Mouse (Mus musculus): ENCODE data around the gene Metrn. TPM values are rescaled to one million over a fixed set of nuclear protein-coding genes. Genes with fewer than 3 reads are reported as not detected.

Gene Metrn
- polyA plus RNA-seq, 1 experiment from 2014 or later = 28.0 TPM

DNA sequence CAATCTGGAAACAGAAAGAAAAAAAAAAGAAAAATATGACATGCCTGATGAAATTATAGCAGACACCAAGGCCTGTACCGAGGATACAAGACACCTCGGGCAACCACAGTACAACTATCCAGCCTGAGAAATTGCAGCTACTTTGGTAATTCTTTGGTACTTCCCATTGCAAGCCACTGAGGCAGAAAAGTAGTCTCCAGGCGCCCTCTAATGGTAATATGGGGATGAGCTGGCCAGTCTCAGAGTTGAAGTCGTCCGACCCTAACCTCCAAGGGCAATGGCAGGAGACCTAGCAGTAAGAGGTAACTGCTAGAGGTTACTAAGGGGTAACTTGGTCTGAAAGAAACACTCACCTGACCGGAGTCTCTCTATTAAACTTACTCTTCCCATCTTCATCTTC is 4.1 kb upstream of the Metrn start:
- no peak overlapping the region for H3K4me2 ChIP-seq (ENCODE audit: low read depth, low read length)
- no peak overlapping the region for H3K27ac ChIP-seq (ENCODE audit: low read length)
- H3K36me3 ChIP-seq (ENCODE audit: control insufficient read depth, insufficient read depth, low read length) = no peaks in the 10 kb centered on the region
- H3K4me3 ChIP-seq (replicated peaks; ENCODE audit: low read length) = no peak overlapping the region
- 9% methylated on average over 6 of the region's 6 CpGs for WGBS
- peaks cover 2% of the 10 kb centered on the region; the same call in 1 of the 2 replicates for H3K27me3 ChIP-seq (ENCODE audit: control insufficient read depth, insufficient read depth, low read length)
- H3K9ac ChIP-seq (ENCODE audit: low read length) = no peak overlapping the region
- 0 out of 2 replicates have a peak, but pooled peaks have one; percentile 48 for ATAC-seq (ENCODE audit: insufficient read depth, low FRiP score)
- H3K4me1 ChIP-seq (ENCODE audit: control insufficient read depth, insufficient read depth, low read length) = peaks cover 5% of the 10 kb centered on the region
- no peaks in the 10 kb centered on the region for H3K9me3 ChIP-seq (replicated peaks; ENCODE audit: control insufficient read depth, low read length)

DNA sequence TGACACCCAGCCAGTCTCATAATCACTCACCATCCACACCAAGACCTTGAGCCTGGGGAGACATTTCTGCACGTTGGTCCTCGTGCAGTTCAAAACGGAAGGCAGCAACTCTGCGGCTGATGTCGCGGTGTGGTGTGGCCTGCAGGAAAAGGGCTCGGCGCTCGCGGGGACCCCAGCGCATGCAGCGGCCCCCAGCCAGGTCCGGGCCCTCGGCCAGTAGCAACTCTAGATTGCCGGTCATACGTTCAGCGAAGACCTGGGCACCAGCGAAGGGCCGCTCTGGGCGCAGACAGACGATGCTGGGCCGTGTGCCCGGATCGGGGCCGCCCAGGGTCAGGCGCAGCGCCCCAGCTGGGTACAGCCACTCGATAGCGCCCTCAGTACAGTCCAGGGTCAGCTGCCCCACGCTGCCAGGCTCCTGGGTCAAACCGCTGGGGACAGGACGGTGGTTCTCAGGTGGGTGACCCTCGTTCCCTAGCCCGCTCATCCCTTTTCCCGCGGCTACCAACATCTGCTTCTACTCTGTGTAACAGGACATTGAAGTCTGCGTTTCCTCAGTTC is 645 bp downstream of the Metrn start:
- Histone ChIP-seq H3K27ac (ENCODE audit: low read length) (peak overlapping the region; percentile 27; the same call in 1 of the 2 replicates), H3K9ac (ENCODE audit: low read length) (peak overlapping the region; percentile 80), H3K4me1 (ENCODE audit: control insufficient read depth, insufficient read depth, low read length) (peaks cover 35% of the 10 kb centered on the region), H3K9me3 (replicated peaks; ENCODE audit: control insufficient read depth, low read length) (no peaks in the 10 kb centered on the region), H3K36me3 (ENCODE audit: control insufficient read depth, insufficient read depth, low read length) (no peaks in the 10 kb centered on the region), H3K4me3 (replicated peaks; ENCODE audit: low read length) (peak overlapping the region; percentile 87), H3K4me2 (ENCODE audit: low read depth, low read length) (peak overlapping the region; percentile 93), H3K27me3 (ENCODE audit: control insufficient read depth, insufficient read depth, low read length) (no peaks in the 10 kb centered on the region)
- 1% methylated on average over 37 of the region's 37 CpGs for WGBS
- no peak for ATAC-seq (ENCODE audit: insufficient read depth, low FRiP score)

DNA sequence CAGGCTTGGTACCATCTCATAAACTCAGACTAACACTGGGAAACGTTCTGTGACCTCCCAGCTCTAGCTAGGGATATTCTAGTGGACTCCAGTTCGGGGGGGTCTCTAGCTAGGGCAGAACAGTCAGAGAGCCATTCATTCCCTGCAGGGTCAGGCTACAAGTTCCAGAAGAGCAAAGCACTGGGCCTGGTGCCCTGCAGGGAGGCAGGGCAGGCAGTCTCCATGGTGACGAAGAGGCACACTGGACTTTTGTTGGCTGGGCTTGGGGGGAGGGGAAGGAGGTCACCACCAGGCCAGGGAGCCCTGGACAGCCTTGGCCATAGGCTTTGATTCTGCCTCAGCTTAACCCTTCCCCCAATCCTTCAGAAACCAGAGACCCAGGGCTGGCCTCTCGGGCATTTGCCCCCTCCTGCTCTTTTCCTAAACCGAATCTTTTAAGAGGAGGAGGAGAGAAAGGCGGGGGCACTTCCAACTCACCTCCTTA is 1.3 kb downstream of the Metrn start, which contains the start of gene AC134908.4:
Gene AC134908.4 (minus strand): TSS at position 51 of the 484 bp plus-strand sequence.
- 33% methylated on average over 6 of the region's 6 CpGs for WGBS
- no peaks in the 10 kb centered on the region for H3K27me3 ChIP-seq (ENCODE audit: control insufficient read depth, insufficient read depth, low read length)
- H3K27ac ChIP-seq (ENCODE audit: low read length) = peak within 1 kb of the TSS; percentile 27; the same call in 1 of the 2 replicates
- H3K4me2 ChIP-seq (ENCODE audit: low read depth, low read length) = peak within 1 kb of the TSS; percentile 93
- peak within 1 kb of the TSS; percentile 80 for H3K9ac ChIP-seq (ENCODE audit: low read length)
- H3K36me3 ChIP-seq (ENCODE audit: control insufficient read depth, insufficient read depth, low read length) = no peaks in the 10 kb centered on the region
- H3K9me3 ChIP-seq (replicated peaks; ENCODE audit: control insufficient read depth, low read length) = no peaks in the 10 kb centered on the region
- H3K4me3 ChIP-seq (replicated peaks; ENCODE audit: low read length) = peak within 1 kb of the TSS; percentile 87
- ATAC-seq (ENCODE audit: insufficient read depth, low FRiP score) = no peak
- H3K4me1 ChIP-seq (ENCODE audit: control insufficient read depth, insufficient read depth, low read length) = peaks cover 37% of the 10 kb centered on the region

DNA sequence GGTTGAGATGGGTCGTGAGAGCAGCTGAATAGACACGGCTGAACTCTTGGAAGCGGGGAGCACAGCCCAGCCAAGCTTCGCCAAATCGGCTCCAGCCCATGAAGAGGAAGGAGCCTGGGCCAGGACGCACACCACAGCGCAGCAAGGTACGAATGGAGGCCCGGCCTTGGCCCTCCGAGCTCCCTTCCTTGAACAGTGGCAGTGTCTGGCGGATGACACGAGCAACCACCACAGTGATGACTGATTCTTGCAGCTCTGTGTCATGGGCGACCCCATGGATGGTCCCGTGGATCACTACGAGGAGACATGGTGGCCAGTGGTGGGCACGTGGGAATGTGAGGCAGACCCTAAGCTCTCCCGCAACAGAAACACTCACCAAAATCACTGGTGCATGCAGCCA is 1.9 kb downstream of the Metrn start:
- H3K4me1 ChIP-seq (ENCODE audit: control insufficient read depth, insufficient read depth, low read length) = peaks cover 37% of the 10 kb centered on the region
- H3K4me3 ChIP-seq (replicated peaks; ENCODE audit: low read length) = 0 out of 2 replicates have a peak overlapping the region, but pooled peaks have one; percentile 3
- peak overlapping the region; percentile 80 for H3K9ac ChIP-seq (ENCODE audit: low read length)
- no peak for ATAC-seq (ENCODE audit: insufficient read depth, low FRiP score)
- no peak overlapping the region for H3K27ac ChIP-seq (ENCODE audit: low read length)
- H3K4me2 ChIP-seq (ENCODE audit: low read depth, low read length) = peak overlapping the region; percentile 93; the same call in 1 of the 2 replicates
- 88% methylated on average over 17 of the region's 17 CpGs for WGBS
- H3K9me3 ChIP-seq (replicated peaks; ENCODE audit: control insufficient read depth, low read length) = no peaks in the 10 kb centered on the region
- H3K36me3 ChIP-seq (ENCODE audit: control insufficient read depth, insufficient read depth, low read length) = no peaks in the 10 kb centered on the region
- H3K27me3 ChIP-seq (ENCODE audit: control insufficient read depth, insufficient read depth, low read length) = no peaks in the 10 kb centered on the region

DNA sequence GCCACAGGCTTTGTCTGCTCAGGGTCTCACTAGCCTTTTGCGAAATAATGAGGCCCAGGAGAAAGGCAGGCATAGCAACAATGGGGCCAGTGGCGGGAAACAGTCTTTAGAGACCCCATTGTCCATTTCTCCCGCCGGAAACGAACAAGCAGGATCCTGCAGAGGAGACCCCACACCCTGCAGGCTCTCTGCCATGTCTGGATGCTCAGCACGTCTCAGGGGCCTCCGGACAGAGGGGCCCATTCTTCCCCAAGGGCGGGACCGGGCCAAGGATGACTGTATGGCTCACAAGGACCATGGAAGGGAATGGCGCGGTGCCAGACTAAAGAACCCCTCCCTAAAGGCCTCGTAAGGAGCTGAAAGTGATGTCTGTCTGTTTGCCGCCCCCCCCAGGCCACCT is 2.7 kb downstream of the Metrn start:
- Histone ChIP-seq H3K36me3 (ENCODE audit: control insufficient read depth, insufficient read depth, low read length) (no peaks in the 10 kb centered on the region), H3K9ac (ENCODE audit: low read length) (no peak overlapping the region), H3K4me1 (ENCODE audit: control insufficient read depth, insufficient read depth, low read length) (peaks cover 37% of the 10 kb centered on the region), H3K4me2 (ENCODE audit: low read depth, low read length) (no peak overlapping the region), H3K27me3 (ENCODE audit: control insufficient read depth, insufficient read depth, low read length) (no peaks in the 10 kb centered on the region), H3K27ac (ENCODE audit: low read length) (0 out of 2 replicates have a peak overlapping the region, but pooled peaks have one; percentile 17), H3K9me3 (replicated peaks; ENCODE audit: control insufficient read depth, low read length) (no peaks in the 10 kb centered on the region), H3K4me3 (replicated peaks; ENCODE audit: low read length) (no peak overlapping the region)
- ATAC-seq (ENCODE audit: insufficient read depth, low FRiP score) = no peak
- 71% methylated on average over 13 of the region's 13 CpGs for whole genome bisulfite sequencing

DNA sequence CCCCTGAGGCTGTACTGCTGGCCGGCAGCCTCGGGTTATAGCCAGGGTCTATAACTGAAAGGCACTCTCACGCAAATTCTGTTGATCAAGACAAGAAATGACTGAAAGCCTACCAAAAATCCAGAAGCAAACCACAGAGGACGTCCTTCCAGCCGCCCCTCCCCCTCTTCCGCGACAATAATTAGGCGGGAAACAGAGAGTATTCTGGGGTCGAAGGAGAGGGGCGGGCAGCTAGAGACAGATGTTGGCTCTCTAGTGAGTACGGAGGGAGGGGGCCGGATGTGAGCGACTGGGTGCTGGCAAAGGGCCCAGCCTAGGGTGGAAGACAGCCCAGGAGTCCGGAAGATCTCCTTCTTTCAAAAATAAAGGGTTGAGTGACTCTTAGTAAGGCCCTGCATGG is 4.3 kb downstream of the Metrn start, which contains the start of gene Fam173a:
Gene Fam173a (minus strand): TSS at position 287 of the 400 bp plus-strand sequence.
- Histone ChIP-seq H3K9me3 (replicated peaks; ENCODE audit: control insufficient read depth, low read length) (no peaks in the 10 kb centered on the region), H3K9ac (ENCODE audit: low read length) (peak within 1 kb of the TSS; percentile 77), H3K27me3 (ENCODE audit: control insufficient read depth, insufficient read depth, low read length) (no peaks in the 10 kb centered on the region), H3K36me3 (ENCODE audit: control insufficient read depth, insufficient read depth, low read length) (0 out of 2 replicates have a peak, but pooled peaks cover under 1% of the 10 kb centered on the region), H3K4me3 (replicated peaks; ENCODE audit: low read length) (peak within 1 kb of the TSS; percentile 93), H3K4me2 (ENCODE audit: low read depth, low read length) (peak within 1 kb of the TSS; percentile 96), H3K27ac (ENCODE audit: low read length) (peak within 1 kb of the TSS; percentile 98), H3K4me1 (ENCODE audit: control insufficient read depth, insufficient read depth, low read length) (peaks cover 37% of the 10 kb centered on the region)
- WGBS = under 1% methylated on average over 14 of the region's 14 CpGs
- peak; percentile 80 for ATAC-seq (ENCODE audit: insufficient read depth, low FRiP score)

DNA sequence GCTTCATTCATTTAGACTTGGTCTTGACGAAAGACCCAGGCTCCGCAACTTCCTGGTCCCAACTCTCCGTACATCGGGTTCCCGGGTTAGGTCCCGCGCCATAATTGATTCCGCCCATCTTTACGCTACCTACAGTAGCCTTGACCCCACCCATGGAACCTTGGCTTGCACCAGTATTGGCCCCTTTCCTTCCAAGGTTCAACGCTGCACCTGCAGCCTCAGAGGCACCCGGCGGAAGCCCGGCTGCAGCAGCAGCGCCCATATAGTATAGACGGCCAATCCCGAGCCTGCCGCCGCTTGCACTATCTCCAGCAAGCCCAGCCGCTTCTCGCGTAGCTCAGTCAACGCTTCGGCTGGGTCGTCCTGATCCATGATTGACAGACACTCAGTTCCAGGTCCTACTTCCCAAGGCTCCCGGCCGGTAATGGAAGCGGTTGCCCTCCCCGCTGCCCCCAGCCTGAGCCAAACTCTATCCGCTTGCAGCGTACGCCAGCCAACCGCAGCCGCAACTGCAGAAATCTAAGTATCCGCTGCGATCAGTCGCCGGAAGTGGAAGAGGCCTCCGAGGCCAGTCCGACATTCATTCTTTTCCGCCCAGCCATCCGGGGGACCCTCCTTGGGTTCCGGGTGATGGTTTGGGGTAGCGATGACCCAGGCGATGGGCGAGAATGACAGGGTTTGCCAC is 5.0 kb downstream of the Metrn start:
- Histone ChIP-seq H3K9ac (ENCODE audit: low read length) (peak overlapping the region; percentile 77), H3K4me3 (replicated peaks; ENCODE audit: low read length) (peak overlapping the region; percentile 93), H3K27ac (ENCODE audit: low read length) (peak overlapping the region; percentile 98), H3K4me1 (ENCODE audit: control insufficient read depth, insufficient read depth, low read length) (peaks cover 37% of the 10 kb centered on the region), H3K36me3 (ENCODE audit: control insufficient read depth, insufficient read depth, low read length) (0 out of 2 replicates have a peak, but pooled peaks cover 5% of the 10 kb centered on the region), H3K4me2 (ENCODE audit: low read depth, low read length) (peak overlapping the region; percentile 96), H3K9me3 (replicated peaks; ENCODE audit: control insufficient read depth, low read length) (no peaks in the 10 kb centered on the region), H3K27me3 (ENCODE audit: control insufficient read depth, insufficient read depth, low read length) (no peaks in the 10 kb centered on the region)
- WGBS = under 1% methylated on average over 45 of the region's 45 CpGs
- peak; percentile 74 for ATAC-seq (ENCODE audit: insufficient read depth, low FRiP score)

DNA sequence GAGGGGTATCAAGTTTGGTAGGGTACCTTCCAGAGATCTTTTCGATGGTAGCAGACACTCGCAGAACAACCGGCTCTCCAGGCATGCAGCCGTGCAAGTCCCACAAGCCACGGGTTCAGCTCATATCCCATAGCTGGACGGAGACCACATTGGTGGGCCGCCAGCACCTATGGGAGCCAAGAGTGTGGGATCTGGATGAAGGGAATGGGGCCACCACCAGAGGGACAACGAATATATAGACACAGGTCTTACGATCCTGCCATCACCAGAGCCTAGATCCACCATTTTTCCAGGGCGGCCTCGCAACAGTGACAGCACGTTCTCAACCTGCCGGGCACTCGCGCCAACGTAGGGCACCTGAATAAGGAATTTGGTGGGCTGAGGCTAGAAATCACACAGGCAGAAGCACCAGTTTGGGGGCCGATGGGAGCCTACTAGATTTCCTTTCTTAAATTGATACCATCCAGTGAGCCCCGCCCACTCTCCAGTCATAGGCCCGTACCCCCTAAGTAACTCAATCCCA is 5.6 kb downstream of the Metrn start:
- Histone ChIP-seq H3K9me3 (replicated peaks; ENCODE audit: control insufficient read depth, low read length) (no peaks in the 10 kb centered on the region), H3K4me1 (ENCODE audit: control insufficient read depth, insufficient read depth, low read length) (peaks cover 36% of the 10 kb centered on the region), H3K4me2 (ENCODE audit: low read depth, low read length) (peak overlapping the region; percentile 96), H3K36me3 (ENCODE audit: control insufficient read depth, insufficient read depth, low read length) (0 out of 2 replicates have a peak, but pooled peaks cover 5% of the 10 kb centered on the region), H3K27me3 (ENCODE audit: control insufficient read depth, insufficient read depth, low read length) (no peaks in the 10 kb centered on the region), H3K4me3 (replicated peaks; ENCODE audit: low read length) (peak overlapping the region; percentile 93), H3K9ac (ENCODE audit: low read length) (peak overlapping the region; percentile 77), H3K27ac (ENCODE audit: low read length) (peak overlapping the region; percentile 98)
- ATAC-seq (ENCODE audit: insufficient read depth, low FRiP score) = no peak
- WGBS = 23% methylated on average over 19 of the region's 19 CpGs

All from stomach, embryonic 16.5 days (tissue).